Mouse (Mus musculus) heart, postnatal 4 days (tissue): Measurements from ENCODE around the gene Ddx47. TPM values are rescaled to one million over a fixed set of nuclear protein-coding genes. Genes with fewer than 3 reads are reported as not detected.

Experiments
- DNase-seq: peaks from one replicate; pipeline ENCODE4 v3.0.0; 2021
- total RNA-seq, 2 experiments: library from RNA; stranded (reverse); gene quantifications; 2 replicates each; pipeline ENCODE4 v1.2.3; 2021

The Ddx47 gene
- total RNA-seq: 10 to 100 TPM; 42.2 to 44.1 TPM

DNA sequence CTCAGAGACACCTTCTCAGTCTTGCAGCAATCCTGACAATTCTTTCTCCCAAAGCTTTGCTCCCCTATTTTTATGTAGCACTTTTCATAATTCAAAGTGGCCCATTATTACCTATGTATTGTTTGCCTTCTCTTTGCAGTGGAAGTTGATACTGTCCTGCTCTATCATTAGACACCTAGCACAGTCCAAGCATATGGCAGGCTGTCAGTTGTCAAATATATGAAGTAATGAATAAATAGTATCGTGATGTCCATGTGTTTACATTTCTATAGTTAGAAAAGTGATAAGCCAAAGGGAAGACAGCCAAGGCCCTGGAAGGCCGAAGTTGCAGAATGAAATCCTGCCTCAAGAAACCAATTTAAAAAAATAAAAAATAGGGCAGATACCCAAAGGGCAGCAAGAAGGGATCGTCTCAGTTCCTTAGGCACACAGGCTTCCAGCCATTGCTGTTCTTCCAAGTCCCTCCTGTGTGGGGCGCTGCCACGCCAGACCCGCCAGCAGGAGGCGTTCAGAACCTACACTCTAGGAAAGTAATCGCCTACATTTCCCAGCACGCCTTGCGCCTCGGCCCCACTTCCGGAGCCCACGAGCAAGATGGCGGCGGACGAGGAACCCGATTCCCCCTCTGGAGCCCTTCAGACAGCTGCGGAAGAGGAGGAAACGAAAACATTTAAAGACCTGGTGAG, at the start of gene Ddx47:
Gene Ddx47 (plus strand): TSS at position 565 of the 686 bp plus-strand sequence.
- DNase-seq: peak; percentile 96

DNA sequence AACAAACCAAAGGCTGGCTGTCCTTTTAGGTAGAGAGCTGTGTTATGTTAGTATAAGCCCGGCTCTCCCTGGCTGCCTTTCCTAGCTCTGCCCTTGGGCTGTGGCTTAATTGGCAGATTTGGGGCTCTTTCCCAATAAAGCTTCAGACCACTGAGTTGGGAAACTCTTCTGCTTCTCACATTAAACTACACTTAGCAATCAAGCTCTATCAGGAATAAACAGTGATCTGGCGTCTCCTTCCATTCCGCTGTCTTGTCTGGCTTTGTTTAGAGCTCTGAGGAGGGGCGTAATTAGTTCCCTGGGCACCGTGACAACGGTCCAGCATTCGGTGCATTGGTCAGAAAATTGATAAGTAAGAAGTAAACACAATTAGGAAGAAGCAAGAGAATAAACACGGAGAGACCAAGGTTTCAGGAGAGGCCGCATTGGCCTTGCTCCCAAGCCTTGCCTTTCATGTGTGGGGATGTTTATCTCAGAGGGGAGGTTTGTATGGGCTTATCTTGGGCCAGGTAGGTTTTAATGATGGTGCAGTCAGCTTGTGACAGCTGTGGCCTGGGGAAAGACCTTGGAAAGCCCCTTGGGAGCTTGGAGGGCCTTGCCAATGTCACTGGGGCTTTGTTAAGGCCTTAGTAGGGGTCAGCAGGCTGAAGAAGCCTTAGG, 49.4 kb upstream of the Ddx47 start:
- DNase-seq: no peak

DNA sequence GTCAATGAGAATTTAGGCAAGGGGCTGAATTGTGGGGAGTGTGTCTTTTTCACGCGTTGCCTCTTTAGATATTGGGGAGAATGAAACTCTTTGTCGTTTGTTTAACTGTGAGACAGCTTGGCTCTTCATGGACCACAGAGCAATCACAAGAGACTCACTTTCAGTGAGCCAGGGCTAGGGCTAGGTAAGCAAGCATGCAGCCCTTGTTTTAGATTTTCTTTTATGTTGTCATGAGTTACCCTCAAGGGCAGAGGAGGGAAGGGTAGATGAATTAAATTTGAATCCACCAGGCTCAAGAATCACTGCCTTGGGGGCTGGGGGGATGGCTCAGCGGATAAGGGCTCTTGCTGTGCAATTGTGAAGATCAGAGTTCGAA, 48.9 kb upstream of the Ddx47 start:
- no peak for DNase-seq

DNA sequence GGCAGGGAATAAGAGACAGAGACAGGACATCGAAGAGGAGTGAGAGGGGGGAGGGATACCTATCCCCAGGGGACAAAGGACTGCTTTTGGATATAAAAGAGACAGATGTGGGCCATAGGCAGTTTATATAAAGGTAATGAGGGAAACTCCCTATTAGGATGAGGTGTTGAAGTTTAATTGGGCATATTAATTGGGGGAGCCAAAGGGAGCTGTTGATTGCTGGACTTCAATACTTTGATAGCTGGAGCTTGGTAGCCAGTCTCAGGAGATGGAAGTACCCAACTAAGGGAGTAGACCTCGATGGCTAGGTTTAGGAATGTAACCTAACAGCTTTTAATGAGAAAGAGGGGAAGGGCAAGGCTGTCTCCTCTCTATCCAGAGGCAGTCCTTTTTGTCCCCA, 47.5 kb upstream of the Ddx47 start:
- no peak for DNase-seq

DNA sequence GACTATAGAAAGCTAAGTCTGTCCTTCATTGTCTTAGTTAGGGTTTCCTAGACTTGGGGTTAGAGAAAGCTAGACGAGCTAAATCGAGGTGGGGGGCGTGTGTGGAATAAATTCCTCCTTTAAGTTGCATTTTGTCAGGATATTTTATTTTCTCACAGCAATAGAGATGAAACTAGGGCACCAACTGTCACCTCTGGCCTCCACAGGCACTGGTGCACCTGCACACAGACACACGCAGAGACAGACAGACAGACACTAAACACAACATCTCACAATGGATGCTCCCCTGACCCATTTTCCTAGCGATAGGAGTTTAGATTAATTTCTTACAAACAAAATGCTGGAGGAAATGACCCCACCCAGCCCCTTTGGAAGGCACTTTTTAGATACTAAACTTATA, 44.7 kb upstream of the Ddx47 start:
- no peak for DNase-seq

DNA sequence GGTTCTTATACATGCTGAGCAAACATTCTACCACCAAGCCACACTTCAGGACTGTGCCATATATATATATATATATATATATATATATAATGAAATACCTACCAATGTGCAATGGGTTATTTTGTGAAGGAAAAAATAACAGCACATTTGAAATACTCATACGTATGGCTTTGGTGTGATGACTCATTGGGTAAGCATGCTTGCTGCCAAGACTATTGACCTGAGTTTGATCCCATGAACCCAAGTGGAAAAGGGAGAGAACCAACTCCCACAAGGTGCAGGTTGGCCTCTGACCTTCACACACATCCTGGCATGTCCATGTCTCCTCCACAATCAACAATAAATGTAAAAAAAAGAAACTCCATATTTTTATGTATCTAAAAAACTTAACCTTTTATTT, 43.1 kb upstream of the Ddx47 start:
- DNase-seq: no peak

DNA sequence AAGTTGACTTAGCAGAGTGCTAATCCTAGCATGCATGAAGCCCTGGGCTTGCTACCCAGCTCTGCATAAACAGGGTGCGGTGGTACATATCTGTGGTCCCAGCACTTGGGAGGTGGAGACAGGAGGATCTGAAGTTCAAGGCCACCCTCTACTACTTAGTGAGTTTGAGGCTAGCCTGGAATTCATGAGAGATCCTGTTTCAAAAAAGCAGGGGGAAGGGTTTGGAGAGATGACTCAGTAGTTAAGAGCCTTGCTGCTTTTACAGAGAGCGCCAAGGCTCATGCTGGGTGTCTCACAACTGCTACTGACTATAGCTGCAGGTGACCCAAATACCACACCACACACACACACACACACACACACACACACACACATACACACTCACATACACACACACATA, 41.9 kb upstream of the Ddx47 start:
- no peak for DNase-seq

DNA sequence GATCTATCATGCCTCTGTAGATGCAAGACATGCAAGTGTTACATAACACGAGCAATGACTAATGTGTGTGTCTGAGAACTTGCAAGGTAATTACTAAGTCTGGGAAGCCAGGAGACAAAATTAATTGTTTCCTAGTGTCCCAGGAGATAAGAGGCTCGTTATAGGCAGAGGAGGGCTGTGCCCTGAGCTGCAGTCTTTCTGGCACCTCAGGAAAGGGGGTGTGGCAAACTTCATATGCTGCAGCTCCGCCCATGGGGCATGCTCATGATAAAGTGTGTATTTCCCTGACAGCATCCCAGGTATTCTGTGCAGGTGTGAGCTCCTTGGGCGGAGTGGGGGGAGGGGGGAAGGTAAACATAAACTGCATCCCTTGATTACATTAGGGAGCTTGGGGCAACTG, 39.3 kb upstream of the Ddx47 start:
- no peak for DNase-seq

DNA sequence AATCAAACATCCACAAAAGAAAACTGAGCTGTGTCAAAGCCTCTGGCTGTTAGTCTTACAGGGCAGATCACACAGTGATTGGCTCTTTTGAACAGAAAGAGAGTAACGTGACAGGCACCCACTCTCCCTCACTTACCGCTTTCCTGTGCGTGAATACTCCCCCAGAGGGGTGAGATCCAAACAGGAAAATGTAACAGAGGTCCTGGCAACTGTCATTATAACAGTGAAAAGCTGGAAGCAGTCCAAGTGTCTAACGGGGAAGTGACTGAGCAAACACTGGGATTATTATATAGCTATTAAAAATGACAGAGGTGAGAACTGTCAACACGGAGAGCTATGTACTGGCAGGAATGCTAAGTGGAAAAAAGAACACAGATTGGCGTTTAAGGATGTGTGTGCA, 34.8 kb upstream of the Ddx47 start:
- DNase-seq: peak; percentile 21

DNA sequence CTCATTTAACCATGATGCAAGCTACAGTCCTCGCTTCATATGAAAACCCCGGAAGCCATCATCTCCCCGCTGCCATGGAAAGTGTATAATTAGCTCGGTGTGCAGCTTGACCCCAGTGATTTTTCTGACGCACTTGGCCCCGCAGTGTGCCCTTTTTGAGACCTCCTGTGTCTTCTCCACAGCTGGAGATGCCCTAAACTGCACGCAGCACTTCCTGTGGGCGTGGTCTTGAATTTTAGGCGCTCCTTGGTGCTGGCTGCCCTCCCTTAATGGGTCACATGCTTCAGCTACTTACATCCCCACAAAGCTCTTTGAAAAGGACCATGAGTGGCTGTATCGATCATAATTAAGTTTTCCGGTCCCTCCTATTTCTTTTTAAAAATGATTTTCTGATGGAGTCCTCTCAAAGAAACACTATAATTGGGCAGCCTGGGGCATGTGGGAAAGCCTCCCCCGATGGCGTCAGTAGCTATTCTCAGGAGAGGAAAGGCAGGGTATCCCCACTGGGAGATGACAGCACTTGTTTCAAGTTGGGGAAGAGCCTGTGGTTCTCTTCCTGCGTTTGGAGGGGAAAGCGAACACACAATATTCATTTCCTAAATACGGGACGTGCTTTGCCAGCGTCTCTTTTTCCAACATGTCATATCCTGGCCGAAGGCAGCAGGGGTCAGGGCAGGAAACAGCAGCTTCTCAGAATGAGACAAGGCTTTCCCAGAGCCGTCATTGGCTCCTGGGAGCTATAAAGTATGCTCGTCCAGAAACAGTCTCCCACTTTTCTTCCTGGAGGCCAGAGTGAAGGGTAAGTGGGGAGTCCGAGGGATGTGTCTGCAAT, 30.0 kb upstream of the Ddx47 start, which contains the start of gene Apold1:
Gene Apold1 (plus strand): TSS at position 488 of the 832 bp plus-strand sequence.
- peak; percentile 68 for DNase-seq

DNA sequence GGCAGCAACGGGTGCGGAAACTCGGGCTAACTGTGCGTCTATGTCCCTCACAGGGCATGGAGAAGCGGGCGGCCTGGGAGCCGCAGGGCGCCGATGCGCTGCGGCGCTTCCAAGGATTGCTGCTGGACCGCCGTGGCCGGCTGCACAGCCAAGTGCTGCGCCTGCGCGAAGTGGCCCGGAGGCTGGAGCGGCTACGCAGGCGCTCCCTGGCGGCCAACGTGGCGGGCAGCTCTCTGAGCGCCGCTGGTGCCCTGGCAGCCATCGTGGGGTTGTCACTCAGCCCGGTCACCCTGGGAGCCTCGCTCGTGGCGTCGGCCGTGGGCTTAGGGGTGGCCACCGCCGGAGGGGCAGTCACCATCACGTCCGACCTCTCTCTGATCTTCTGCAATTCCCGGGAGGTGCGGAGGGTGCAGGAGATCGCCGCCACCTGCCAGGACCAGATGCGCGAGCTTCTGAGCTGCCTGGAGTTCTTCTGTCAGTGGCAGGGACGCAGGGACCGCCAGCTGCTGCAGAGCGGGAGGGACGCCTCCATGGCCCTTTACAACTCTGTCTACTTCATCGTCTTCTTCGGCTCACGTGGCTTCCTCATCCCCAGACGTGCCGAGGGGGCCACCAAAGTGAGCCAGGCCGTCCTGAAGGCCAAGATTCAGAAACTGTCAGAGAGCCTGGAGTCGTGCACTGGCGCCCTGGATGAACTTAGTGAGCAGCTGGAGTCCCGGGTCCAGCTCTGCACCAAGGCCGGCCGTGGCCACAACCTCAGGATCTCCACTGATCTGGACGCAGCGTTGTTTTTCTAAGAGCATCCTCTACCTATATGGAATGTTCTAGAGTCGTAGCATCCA, 27.7 kb upstream of the Ddx47 start:
- peak; percentile 94 for DNase-seq

DNA sequence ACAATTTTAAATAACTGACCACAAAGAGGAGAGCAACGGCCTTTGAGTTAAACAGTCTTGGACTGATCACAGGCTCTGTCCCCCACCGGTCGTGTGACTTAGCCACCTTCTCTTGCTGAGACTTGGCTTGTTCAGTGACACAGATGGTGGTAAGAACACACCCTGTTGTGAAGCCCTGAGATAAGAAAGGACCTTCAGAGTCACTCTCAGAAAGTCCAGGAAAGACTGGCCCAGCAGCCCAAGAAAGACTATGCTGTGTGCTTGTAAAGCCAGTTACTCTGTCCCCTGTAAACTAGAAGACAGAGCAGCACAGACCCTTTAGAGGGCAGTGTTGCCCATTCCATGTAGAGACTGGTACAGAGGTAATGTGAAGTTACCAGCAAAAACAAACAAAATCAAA, 26.7 kb upstream of the Ddx47 start:
- peak; percentile 38 for DNase-seq

DNA sequence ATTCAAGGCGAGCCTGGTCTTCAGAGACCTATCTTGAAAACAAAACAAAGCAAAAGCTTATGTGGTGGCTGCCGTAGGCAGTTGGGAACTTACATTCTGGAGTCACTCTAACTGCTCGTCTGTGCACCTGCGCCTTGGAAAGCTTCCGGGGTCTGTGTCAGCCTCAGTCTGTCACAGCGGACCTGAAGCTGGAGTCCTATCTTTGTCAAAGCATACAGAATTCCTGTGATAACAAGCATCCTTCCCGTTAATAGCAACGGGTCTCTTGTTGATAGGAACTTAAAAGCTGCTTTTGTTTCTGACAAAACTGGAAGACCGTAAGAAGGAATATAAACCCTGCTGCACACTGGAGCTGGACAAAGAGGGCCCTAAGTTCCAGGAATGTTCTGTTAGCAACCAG, 23.0 kb upstream of the Ddx47 start:
- DNase-seq: no peak

DNA sequence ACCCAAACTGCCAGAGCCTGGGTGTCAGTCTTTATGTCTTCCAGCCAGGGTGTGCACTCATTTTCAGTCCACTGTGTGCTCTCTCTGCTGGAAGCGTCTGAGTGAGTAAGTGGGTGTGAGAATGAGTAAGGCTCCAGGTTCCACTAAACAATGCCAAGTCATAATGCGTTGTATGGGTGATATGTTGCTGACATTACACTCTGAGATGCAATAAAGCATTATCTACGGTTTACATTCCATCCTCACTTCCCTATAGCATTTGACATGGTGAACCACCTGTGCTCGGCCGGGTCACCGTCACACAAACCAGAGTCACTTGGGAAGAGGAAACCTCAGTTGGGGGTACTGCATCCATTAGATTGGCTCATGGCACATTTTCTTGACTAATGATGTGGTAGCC, 20.7 kb upstream of the Ddx47 start:
- DNase-seq: no peak

DNA sequence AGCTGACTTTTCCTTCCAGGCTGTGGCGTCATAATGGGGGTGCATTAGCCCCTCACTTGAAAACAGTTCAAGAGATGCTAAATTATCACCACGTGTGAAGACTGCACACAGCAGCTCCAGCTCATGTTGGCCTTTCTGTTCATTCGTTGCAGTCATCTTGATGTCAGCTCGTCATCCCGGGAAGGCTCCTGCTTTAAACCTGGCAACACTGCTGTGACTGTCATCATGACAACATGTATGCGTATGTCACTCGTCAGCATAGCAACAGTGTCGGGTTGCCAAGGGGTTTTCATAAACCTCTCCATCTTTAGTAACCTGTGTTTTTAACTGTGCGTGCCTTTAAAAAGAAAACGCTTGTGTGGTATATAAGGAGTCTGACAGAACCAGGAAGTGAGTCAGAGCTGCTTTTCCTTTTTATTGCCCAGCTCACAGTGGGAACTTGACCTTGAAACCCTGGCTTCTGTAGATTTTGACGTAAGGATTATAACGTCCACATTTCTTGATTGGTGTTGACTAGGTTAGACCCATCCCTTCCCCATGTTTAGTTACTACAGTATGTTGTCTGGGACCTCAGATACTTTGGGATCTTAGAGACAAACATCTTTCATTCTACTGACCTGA, 17.3 kb upstream of the Ddx47 start:
- DNase-seq: no peak

DNA sequence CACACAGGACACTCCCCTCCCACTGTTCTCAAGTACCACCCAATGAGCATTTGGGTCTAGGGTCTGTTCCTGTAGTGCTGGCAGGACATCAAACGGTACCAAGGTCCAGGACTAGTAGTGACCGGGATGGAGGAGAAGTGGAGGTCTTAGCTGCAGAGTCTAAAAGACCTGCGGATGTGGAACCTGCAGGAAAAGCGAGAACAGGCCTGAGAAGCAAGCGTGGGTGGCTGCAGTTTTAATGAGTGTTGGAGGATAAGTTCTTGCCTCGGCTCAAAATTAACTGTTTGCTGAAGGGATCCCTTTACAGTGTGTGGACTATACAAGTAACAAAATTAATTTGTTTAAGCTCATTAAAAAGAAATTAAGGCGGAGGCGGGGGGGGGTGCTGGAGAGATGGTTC, 16.4 kb upstream of the Ddx47 start:
- no peak for DNase-seq

DNA sequence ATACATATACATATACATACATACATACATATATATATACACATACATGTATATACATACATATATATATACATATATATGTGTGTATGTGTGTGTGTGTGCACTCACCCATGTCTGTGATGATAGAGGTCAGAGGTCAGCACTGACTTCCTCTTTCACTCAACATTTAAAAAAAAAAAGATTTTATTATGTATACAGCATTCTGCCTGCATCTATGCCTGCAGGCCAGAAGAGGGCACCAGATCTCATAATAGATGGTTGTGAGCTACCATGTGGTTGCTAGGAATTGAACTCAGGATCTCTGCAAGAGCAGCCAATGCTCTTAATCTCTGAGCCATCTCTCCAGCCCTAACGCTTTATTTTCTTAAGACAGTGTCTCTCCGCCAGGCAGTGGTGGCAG, 14.5 kb upstream of the Ddx47 start:
- no peak for DNase-seq

DNA sequence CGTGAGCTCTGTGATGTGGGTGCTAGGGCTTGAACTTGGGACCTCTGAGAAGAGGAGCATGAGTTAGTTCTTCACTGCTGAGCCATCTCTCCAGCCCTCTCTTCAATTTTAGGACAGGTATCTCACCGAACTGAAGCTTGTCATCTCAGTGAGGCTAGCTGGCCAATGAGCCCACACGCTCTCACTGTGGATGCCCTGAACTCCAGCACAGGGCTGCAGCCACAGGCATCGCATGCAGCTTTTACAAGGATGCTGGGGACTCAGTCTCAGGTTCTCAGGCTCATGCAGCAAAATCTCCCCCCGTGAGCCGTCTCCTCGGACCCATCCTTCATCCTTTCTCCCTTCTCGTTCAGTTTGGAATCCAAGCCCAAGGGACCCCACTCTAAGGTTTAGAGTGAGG, 13.3 kb upstream of the Ddx47 start:
- DNase-seq: no peak

DNA sequence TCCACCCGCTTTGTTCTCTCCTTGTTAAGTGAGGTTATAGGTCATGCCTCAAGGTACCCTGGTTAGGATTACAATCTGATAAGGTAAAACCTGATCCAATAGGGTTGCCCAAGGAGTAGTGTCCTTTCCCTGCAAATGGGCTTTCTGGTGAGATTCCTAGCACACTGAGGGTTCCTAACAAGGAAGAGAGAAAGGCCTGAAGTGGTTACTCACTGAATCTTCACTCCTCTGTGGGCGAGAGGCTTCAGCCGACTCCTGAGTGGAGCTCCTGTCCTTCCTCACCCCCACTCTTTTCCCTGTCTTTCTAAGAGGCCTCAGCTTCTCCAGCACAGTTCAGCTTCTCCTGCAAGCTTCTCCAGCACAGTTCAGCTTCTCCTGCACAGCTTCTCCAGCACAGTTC, 12.6 kb upstream of the Ddx47 start:
- no peak for DNase-seq

DNA sequence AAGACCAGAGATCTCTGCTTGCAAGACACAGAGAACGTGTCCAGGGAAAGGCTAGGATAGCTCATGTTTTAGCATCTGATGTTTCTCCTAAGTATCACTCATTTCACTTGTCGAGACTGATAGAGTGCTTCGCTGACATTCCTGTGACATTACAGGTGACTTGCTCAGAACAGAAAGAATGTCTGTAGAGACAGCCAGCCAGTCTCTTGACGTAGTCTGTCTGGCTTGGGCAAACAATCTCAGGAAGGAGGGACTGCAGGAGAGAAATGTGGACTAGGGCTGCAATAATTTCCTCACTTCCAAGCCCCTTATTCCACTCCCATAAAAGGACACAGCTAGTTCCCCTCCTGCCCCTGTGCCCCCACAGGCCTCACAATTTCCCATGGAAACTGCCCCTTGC, 11.1 kb upstream of the Ddx47 start:
- no peak for DNase-seq

DNA sequence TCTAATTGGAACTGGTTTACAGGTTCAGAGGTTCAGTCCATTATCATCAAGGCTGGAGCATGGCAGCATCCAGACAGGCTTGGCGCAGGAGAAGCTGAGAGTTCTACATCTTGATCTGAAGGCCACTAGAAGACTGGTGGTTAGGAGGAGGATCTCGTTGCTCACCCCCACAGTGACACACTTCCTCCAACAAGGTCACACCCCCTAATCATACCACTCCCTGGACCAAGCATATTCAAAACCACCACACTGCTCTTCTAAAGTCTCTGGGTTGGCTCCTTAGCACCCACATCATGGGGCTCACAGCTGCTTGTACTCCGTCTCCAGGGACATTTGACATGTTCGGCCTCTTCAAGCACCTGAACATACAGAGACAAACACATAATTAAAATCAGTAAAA, 9.4 kb upstream of the Ddx47 start:
- no peak for DNase-seq

DNA sequence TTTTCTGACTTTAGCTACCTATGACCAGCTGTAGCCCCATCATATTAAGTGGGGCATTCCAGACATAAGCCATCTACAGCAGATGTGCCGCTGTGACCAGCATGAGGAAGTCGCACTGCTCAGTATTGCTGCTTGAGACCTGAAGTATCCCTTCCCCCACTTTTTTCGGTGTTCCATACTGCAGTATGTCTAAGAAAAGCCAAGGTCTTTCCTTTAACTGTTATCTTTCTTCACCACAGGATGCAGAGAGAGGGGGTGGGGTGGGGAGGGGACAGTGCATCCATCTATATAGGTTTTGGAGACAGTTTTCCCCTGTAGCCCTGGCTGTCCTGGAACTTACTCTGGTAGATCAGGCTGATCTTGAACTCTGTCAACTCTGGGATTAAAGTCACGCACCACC, 5.0 kb upstream of the Ddx47 start:
- DNase-seq: no peak
